Mouse (Mus musculus): ENCODE measurements around the gene Etv2. TPM values are rescaled to one million over a fixed set of nuclear protein-coding genes. Genes with fewer than 3 reads are reported as not detected.

The Etv2 gene
- polyA plus RNA-seq, 1 experiment = not detected

DNA sequence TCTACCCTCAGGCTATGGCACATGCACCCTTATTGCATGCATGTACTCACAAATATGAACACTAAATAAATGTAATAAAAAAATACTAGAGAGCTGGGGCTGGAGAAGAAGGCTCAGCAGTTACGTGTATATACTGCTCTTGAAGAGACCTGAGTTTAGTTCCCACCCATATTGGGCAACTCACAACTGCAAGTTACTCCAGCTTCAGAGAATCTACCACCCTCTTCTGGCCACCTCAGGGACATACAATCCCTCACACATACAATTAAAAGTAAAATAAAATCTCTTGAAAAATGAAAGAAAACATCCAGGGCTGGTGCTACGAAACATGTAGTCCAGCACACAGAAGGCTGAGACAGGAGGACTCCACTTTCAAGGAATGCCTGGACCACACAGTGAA, 21.2 kb downstream of the Etv2 start:
- Histone ChIP-seq H3K27me3 (ENCODE audit: control insufficient read depth, insufficient read depth, insufficient read length) (no peaks in the 10 kb centered on the region), H3ac (ENCODE audit: control insufficient read depth, insufficient read length) (no peak overlapping the region), H3K79me2 (ENCODE audit: control insufficient read depth, insufficient read depth) (peaks cover 2% of the 10 kb centered on the region), H3K4me3 (no peak overlapping the region), H3K36me3 (ENCODE audit: control insufficient read depth, insufficient read depth) (peaks cover 21% of the 10 kb centered on the region), H3K4me2 (ENCODE audit: low read depth) (no peak overlapping the region)
- TF ChIP-seq MYOG (IDR thresholded peaks at IDR 0.05; ENCODE audit: control insufficient read depth in 1 of 3, insufficient read depth in 1 of 3, insufficient read length in 2 of 3, low read depth in 2 of 3) (no peak), E2F4 (IDR thresholded peaks at IDR 0.05; ENCODE audit: insufficient read depth) (no peak), POLR2AphosphoS2 (IDR thresholded peaks at IDR 0.05; ENCODE audit: insufficient read length, low read depth) (no peak), TCF12 (IDR thresholded peaks at IDR 0.05; ENCODE audit: insufficient read depth, poor library complexity, severe bottlenecking) (no peak), MAX (IDR thresholded peaks at IDR 0.05; ENCODE audit: low read depth) (no peak), REST (IDR thresholded peaks at IDR 0.05; ENCODE audit: insufficient read depth, insufficient read length) (no peak)

DNA sequence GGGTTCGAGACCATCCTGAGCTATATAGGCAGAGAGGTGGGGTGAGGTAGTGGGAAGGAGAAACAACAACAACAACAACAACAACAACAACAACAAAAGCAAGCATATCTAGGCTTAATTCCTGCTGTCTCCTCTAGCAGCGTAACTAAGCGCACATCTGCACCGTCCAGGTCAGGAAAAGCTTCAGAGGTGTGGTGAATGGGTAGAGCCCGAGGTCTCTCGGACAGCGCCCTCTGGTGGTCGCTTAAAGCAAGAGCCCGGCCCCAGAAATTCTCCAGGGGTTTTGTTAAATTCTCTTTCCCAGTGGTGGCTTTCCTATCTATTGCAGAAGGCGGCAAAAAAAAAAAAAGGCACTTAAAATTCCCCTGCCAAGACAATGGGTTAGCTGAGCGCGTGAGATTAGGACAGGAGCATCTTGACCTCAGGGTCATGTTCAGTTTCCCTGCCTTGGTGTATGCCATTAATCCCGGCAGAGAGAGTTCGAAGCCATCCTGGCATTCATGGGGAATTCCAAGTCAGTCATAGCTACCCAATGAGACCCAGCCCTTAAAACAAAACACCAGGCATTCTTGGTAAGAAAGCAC, 22.0 kb downstream of the Etv2 start:
- Histone ChIP-seq H3ac (ENCODE audit: control insufficient read depth, insufficient read length) (no peak overlapping the region), H3K4me2 (ENCODE audit: low read depth) (no peak overlapping the region), H3K36me3 (ENCODE audit: control insufficient read depth, insufficient read depth) (peaks cover 21% of the 10 kb centered on the region), H3K79me2 (ENCODE audit: control insufficient read depth, insufficient read depth) (no peaks in the 10 kb centered on the region), H3K27me3 (ENCODE audit: control insufficient read depth, insufficient read depth, insufficient read length) (no peaks in the 10 kb centered on the region), H3K4me3 (no peak overlapping the region)
- TF ChIP-seq MYOG (IDR thresholded peaks at IDR 0.05; ENCODE audit: control insufficient read depth in 1 of 3, insufficient read depth in 1 of 3, insufficient read length in 2 of 3, low read depth in 2 of 3) (no peak), USF1 (IDR thresholded peaks at IDR 0.05; ENCODE audit: low read depth) (no peak), TCF3 (IDR thresholded peaks at IDR 0.05; ENCODE audit: insufficient read length, low read depth) (no peak), E2F4 (IDR thresholded peaks at IDR 0.05; ENCODE audit: insufficient read depth) (no peak), POLR2AphosphoS2 (IDR thresholded peaks at IDR 0.05; ENCODE audit: insufficient read length, low read depth) (no peak), TCF12 (IDR thresholded peaks at IDR 0.05; ENCODE audit: insufficient read depth, poor library complexity, severe bottlenecking) (no peak)

DNA sequence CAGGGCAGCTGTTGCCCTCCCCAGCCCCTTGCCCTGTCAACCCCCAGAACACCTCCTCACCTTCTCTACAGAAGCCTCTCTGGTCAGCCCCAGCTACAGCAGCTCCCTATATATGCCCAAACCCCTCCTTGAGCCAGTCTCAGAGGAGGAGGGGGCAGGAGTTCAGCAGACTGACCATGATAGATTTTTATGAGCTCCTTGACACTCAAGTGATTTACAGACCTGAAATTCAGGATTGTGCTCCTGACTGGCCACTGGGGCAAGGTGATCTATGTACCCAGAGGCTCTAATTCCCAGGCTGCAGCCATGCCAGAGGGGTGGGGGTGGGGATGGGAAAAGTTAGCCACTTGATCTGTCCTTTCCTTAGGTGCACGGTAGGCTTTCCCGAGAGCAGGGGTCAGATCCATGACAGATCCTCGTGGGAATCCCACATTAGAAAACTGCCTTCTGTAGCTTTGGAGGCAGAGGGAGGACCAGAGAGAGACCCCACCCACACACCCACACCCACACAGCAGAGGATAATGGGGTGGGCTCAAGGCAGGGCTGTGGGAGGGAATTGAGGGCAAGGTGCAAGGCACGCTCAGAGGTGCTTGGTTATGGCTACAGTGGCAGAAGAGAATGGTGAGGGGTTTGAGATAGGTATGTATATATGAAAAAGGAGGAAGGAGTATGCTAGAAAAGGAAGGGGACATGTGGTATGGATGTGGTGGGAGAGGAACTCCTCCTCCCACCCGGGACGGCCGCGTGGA, 22.8 kb downstream of the Etv2 start, which contains the start of gene Upk1a:
Gene Upk1a (minus strand): TSS at position 194 of the 749 bp plus-strand sequence.
- Histone ChIP-seq H3K36me3 (ENCODE audit: control insufficient read depth, insufficient read depth) (peaks cover 14% of the 10 kb centered on the region), H3K79me2 (ENCODE audit: control insufficient read depth, insufficient read depth) (no peaks in the 10 kb centered on the region), H3K4me3 (no peak within 1 kb of the TSS), H3ac (ENCODE audit: control insufficient read depth, insufficient read length) (no peak within 1 kb of the TSS), H3K4me2 (ENCODE audit: low read depth) (no peak within 1 kb of the TSS), H3K27me3 (ENCODE audit: control insufficient read depth, insufficient read depth, insufficient read length) (no peaks in the 10 kb centered on the region)
- no peak for TF ChIP-seq MAX (IDR thresholded peaks at IDR 0.05; ENCODE audit: low read depth)
- TF ChIP-seq MYOG (IDR thresholded peaks at IDR 0.05; ENCODE audit: control insufficient read depth in 1 of 3, insufficient read depth in 1 of 3, insufficient read length in 2 of 3, low read depth in 2 of 3) = no peak
- TF ChIP-seq TCF12 (IDR thresholded peaks at IDR 0.05; ENCODE audit: insufficient read depth, poor library complexity, severe bottlenecking) = no peak
- no peak for TF ChIP-seq MYOD1 (IDR thresholded peaks at IDR 0.05; ENCODE audit: control insufficient read depth in 1 of 3, insufficient read length in 2 of 3, low read depth in 2 of 3)
- TF ChIP-seq CEBPB (IDR thresholded peaks at IDR 0.05; ENCODE audit: insufficient read depth, poor library complexity, severe bottlenecking) = no peak
- TF ChIP-seq E2F4 (IDR thresholded peaks at IDR 0.05; ENCODE audit: insufficient read depth) = no peak

DNA sequence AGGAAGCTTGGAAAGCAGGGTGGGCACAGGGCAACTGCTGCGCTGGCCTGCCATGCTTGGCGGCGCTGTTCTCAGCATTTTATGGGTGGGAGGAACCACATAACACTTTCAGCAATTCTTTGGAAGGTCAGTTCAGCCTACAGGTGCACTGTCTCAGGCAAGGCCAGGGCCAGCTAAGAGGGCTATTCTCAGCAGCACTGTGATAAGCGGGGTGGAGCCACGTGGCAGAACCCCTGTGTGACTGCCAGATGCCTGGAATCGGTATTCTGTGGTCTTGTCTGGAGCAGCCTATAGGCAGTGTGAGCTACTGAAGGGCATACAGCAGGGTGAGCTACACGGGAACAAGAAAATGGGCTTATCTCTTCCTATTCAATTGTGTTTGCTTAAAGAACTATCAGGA, 25.6 kb downstream of the Etv2 start:
- no peaks in the 10 kb centered on the region for H3K27me3 ChIP-seq (ENCODE audit: control insufficient read depth, insufficient read depth, insufficient read length)
- no peaks in the 10 kb centered on the region for H3K36me3 ChIP-seq (ENCODE audit: control insufficient read depth, insufficient read depth)
- no peak overlapping the region for H3ac ChIP-seq (ENCODE audit: control insufficient read depth, insufficient read length)
- no peak overlapping the region for H3K4me3 ChIP-seq
- no peak overlapping the region for H3K4me2 ChIP-seq (ENCODE audit: low read depth)
- H3K79me2 ChIP-seq (ENCODE audit: control insufficient read depth, insufficient read depth) = no peaks in the 10 kb centered on the region
- TF ChIP-seq TCF12 (IDR thresholded peaks at IDR 0.05; ENCODE audit: insufficient read depth, poor library complexity, severe bottlenecking) (no peak), REST (IDR thresholded peaks at IDR 0.05; ENCODE audit: insufficient read depth, insufficient read length) (no peak), MYOG (IDR thresholded peaks at IDR 0.05; ENCODE audit: control insufficient read depth in 1 of 3, insufficient read depth in 1 of 3, insufficient read length in 2 of 3, low read depth in 2 of 3) (no peak), POLR2A (IDR thresholded peaks at IDR 0.05; ENCODE audit: insufficient read length, low read depth) (no peak), TCF3 (IDR thresholded peaks at IDR 0.05; ENCODE audit: insufficient read length, low read depth) (no peak), POLR2AphosphoS2 (IDR thresholded peaks at IDR 0.05; ENCODE audit: insufficient read length, low read depth) (no peak), USF1 (IDR thresholded peaks at IDR 0.05; ENCODE audit: low read depth) (no peak), E2F4 (IDR thresholded peaks at IDR 0.05; ENCODE audit: insufficient read depth) (no peak), CEBPB (IDR thresholded peaks at IDR 0.05; ENCODE audit: insufficient read depth, poor library complexity, severe bottlenecking) (no peak), MYOD1 (IDR thresholded peaks at IDR 0.05; ENCODE audit: control insufficient read depth in 1 of 3, insufficient read length in 2 of 3, low read depth in 2 of 3) (no peak), SRF (IDR thresholded peaks at IDR 0.05; ENCODE audit: control insufficient read depth, insufficient read length, low read depth) (no peak), MAX (IDR thresholded peaks at IDR 0.05; ENCODE audit: low read depth) (no peak)

DNA sequence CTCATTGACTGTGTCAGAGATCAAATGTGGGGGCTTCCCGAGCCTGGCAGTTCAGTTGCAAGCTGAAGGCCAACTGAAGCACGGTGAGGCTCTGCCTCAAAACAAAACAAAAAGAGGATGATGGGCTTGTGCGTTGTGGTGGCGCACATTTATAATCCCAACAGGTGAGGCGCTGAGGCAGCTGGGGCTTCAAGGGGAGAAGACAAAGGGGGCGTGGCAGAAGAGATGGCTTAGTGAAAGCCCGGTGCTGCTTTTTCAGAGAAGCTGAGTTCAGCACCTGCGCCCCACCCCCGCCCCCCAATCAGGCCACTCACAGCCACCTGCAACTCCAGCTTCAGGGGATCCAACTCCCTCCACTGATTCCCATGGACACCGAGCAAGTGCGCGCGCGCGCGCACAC, 27.2 kb downstream of the Etv2 start:
- Histone ChIP-seq H3K4me2 (ENCODE audit: low read depth) (no peak overlapping the region), H3K27me3 (ENCODE audit: control insufficient read depth, insufficient read depth, insufficient read length) (no peaks in the 10 kb centered on the region), H3K36me3 (ENCODE audit: control insufficient read depth, insufficient read depth) (no peaks in the 10 kb centered on the region), H3K79me2 (ENCODE audit: control insufficient read depth, insufficient read depth) (no peaks in the 10 kb centered on the region), H3K4me3 (no peak overlapping the region), H3ac (ENCODE audit: control insufficient read depth, insufficient read length) (no peak overlapping the region)
- TF ChIP-seq MAX (IDR thresholded peaks at IDR 0.05; ENCODE audit: low read depth) = no peak
- no peak for TF ChIP-seq POLR2A (IDR thresholded peaks at IDR 0.05; ENCODE audit: insufficient read length, low read depth)
- no peak for TF ChIP-seq MYOD1 (IDR thresholded peaks at IDR 0.05; ENCODE audit: control insufficient read depth in 1 of 3, insufficient read length in 2 of 3, low read depth in 2 of 3)
- TF ChIP-seq TCF12 (IDR thresholded peaks at IDR 0.05; ENCODE audit: insufficient read depth, poor library complexity, severe bottlenecking) = no peak
- TF ChIP-seq MYOG (IDR thresholded peaks at IDR 0.05; ENCODE audit: control insufficient read depth in 1 of 3, insufficient read depth in 1 of 3, insufficient read length in 2 of 3, low read depth in 2 of 3) = no peak
- TF ChIP-seq POLR2AphosphoS2 (IDR thresholded peaks at IDR 0.05; ENCODE audit: insufficient read length, low read depth) = no peak
- TF ChIP-seq SRF (IDR thresholded peaks at IDR 0.05; ENCODE audit: control insufficient read depth, insufficient read length, low read depth) = no peak
- no peak for TF ChIP-seq CEBPB (IDR thresholded peaks at IDR 0.05; ENCODE audit: insufficient read depth, poor library complexity, severe bottlenecking)
- TF ChIP-seq REST (IDR thresholded peaks at IDR 0.05; ENCODE audit: insufficient read depth, insufficient read length) = no peak
- TF ChIP-seq E2F4 (IDR thresholded peaks at IDR 0.05; ENCODE audit: insufficient read depth) = no peak
- TF ChIP-seq USF1 (IDR thresholded peaks at IDR 0.05; ENCODE audit: low read depth) = no peak
